Mouse (Mus musculus): ENCODE results near the gene Frs2.

DNA sequence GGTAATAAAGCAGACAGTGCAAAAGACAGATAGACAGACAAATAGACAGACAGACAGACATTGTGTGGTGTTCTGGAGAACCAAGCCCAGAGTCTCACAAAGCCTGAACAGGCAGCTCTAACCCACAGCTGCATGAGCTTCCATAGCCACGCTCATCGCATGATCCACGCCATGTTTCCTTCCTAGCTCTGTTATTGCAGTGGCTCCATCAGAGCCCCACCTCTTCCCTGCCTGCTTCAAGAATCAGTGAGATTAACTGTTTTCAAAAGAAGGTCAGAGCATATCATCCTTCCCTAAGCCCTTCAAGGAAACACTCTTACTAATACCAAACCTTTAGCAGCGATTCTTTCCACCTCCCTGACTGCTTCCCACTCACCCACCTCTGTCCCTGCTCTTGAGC is 43.3 kb downstream of the Frs2 start:
- TF ChIP-seq CTCF (IDR thresholded peaks at IDR 0.05; ENCODE audit: borderline replicate concordance, control insufficient read depth, extremely low read depth, insufficient read depth, low read length, poor library complexity) (no peak), POLR2A (IDR thresholded peaks at IDR 0.05; ENCODE audit: control insufficient read depth, extremely low read depth, insufficient read depth, low read length, poor library complexity) (no peak)
